Mouse (Mus musculus): Measurements from ENCODE around the gene Slc10a2.
A peak's percentile ranks its signal among the peaks of the same experiment; 100 is the strongest.
"Not testable (repeated sequence)": the region's sequence is repeated elsewhere in the genome, so short reads cannot be mapped to it uniquely, and the experiment has no call there.

Gene Slc10a2

DNA sequence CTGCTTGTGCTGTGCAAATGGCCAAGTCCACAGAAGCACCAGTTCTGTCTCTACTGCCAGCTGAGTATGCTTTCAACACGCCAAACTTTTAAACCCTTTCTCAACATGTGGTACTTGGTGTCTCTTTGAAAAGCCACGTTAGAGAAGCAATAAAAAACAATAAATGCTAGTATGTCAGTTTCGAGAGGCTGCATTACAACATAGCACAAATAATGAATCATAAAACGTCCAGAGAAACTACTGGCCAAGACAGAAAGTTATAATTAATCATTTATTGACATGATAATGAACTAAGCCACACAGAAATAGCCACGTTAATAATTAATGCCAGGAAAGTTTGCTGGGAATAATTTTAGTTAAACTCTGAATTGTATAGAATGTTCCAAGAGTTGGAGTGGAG lies at the start of gene Slc10a2:
TSS of gene Slc10a2 (minus strand) at position 166 of the 400 bp plus-strand sequence.
- DNase-seq (ENCODE audit: low spot score): no peak

DNA sequence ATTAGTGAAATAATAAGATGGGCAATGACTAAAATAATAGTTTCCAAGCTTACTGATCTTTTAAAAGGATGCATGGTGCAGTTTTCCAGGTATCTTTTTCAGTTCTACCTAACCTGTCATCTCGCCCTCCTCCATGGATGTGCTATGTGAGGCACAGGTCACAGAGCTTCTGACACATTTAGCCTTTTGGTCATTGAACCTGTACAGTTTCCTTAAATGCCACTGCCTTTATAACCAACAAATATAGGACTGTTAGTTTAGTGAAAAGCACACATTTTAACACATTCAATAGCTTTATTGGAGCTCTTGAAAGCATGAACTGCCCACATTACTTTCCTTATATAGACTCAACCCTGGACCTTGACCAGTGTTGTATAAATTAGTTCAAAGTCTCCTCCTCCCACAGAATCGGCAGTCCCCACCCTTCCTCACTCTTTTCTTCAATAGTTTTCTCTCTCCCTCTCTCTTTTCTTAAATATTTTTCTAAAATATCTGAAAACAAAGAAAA lies 24.2 kb upstream of the Slc10a2 start:
- no peak for DNase-seq (ENCODE audit: low spot score)

DNA sequence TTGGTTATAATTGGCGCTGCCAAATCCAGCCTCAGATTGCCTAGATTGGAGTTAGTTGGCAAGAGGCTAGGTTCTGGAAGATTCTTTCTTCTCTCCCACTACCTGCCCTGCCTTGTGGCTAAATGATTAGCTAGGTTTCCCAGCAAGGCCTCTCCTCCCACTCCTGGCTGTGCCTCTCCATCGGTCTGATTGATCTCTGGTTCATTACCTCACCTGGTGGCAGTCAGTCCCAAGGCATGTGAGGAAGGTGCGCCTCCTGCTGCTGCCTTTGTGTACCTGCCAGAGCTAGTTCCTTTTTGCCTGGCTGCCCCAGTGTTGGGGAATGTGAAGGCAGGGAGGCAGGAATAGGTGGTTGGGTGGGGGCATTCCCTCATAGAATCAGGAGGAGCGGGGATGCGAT lies 1.7 kb upstream of the Slc10a2 start:
- peak; percentile 7 for DNase-seq (ENCODE audit: low spot score)

DNA sequence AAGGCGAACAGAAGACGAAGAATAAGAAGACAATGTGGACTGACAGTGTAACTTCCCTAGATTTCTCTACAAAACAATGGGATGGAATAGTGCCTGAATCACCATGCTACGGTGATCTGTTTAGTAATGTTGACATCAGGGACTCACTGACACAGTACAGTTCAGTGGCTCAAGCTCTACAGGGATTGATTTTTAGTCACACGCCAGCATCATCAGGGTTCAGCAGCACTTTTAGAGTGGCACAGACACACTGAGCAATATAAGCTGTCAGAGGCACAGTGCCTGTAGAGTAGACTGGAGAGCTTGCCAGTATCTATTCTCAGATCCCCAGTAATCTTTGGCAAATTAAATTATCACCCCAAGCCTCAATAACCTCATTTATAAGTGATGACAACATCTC lies 9.8 kb downstream of the Slc10a2 start:
- no peak for DNase-seq (ENCODE audit: low spot score)

DNA sequence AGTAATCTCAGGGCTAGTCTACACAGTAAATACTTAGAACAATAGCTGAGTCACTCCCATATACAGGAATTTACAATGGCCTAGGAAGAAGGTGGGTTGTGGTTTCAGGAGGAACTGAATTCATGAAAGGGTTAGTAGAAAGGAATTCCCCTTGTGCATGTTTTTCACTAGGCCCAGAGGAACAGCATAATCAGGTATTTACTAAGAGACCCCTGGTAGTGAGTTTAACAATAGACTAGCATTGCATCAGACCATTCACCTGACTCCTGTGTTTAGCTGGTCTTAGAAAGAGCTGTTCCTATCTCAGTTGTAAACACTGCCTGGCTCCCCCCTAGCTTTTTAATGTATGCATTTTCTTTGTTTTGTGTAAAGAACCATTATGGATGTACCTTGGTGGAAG lies 11.2 kb downstream of the Slc10a2 start:
- DNase-seq (ENCODE audit: low spot score): not testable (repeated sequence)

DNA sequence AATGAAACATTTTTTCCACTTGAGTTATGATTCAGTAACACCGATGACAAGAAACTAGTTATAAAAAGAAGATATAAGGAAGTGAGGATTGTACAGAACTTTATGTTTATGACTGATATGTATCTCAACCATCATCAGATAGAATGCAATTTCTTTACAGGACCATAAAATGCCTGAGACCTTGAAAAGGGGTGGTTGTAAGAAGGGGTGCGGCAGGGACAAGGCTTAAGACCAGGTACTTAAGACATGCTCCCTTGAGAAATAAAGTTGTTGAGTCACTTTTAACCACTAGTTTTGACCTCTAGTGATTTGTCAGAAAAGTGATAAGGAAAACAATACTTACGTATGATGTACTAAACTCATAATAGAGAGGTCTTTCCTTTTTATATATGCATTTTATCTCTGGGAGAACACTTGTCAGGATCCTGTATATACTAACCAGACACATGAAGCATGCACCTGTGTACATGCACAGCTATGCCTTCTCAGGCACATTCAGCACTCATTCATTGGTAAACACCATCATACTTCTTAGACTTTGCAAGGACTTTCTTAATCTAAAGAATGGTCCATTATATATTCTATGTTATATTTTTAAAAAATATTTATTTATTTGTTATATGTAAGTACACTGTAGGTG lies 31.4 kb downstream of the Slc10a2 start:
- no peak for DNase-seq (ENCODE audit: low spot score)

DNA sequence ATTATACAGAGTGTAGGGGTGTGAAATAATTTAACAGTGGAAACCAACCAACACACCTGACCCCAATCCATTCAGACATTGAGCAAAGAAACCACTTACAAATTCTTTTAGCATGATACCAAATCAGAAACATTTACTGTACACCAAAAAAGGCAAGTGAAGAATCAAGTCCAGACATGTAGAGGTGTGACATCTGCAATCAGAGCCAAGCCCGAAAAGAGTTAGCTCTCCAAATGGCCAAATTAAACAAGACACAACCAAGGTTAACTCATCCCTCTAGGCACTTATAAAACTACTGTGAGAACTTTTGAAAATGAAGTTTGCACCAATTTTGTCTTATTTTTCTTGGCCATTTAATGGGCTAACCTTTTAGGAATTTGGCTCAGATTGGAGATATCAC lies 46.3 kb downstream of the Slc10a2 start:
- no peak for DNase-seq (ENCODE audit: low spot score)

DNA sequence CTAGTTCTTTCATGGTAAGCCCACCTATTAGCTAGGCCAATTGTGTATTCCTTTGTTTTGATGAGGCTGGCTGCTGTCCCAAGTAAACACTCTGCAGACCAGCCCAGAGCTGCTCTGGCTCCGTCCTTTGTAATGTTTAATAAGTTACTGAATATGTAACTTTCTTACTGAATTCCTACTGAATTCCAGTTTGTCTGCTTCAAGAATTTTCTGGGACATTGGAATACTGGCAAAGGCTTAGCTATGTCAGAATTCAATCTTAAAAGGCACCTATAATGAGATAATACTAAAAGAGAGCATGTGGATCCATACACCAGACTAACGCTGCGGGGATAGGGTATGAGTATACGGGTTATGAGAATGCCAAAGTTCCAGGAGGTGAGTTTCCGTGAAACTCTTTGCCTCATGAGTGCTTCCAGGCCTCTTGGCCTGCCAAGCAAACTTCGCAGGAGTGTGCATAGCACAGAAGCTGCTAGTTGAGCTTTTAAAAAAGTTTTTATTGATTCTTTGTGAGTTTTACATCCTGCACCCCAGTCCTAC lies 60.7 kb downstream of the Slc10a2 start:
- DNase-seq (ENCODE audit: low spot score): not testable (repeated sequence)

DNA sequence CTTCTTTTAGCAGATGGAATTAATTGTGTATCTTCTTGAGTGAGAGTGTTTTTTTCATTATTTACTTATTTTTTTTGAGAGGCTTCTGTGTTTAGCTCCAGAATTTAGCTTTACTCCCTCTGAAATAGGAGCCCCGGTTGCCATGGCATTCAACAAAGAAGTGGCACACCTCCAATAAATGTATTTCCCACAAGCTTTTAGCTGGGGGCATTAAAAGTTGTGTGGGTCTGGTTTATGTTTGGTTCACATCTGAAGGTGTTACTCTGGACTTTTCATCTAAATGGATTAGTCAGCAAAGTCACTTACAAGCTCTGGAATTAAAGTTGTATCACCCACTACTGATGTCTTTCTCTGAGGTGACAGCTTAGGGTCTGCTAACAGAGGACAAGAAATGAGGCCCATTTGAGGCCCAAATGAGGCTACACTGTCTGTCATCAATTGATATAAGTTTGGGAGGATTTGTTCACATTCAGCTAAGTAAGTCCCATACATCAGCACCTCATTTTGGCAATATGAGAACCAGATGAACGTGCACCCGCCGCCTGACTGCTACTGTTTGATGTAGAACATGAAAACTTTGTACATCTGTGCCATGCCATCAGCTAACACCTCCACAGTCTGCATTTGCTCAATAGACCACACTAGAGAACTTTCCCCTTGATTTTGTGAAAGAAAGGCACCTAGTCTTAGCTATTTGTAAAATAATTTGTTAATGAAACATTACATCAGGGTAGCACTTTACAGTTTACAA lies 66.2 kb downstream of the Slc10a2 start:
- DNase-seq (ENCODE audit: low spot score): peak; percentile 5
